Mouse (Mus musculus): ENCODE results near the gene Smg8.

- TF ChIP-seq CTCF (IDR thresholded peaks at IDR 0.05; ENCODE audit: low read depth, low read length) (no peak), TAL1 (conservative IDR thresholded peaks at IDR 0.05; ENCODE audit: low read depth, low read length) (no peak)
These were observed 24.5 kb downstream of the Smg8 start for GRCm38 (mm10) chr11:87062087-87062486.

All from G1E (cell line).